Mouse (Mus musculus): Measurements from ENCODE around the gene Cbfa2t2.
A peak's percentile ranks its signal among the peaks of the same experiment; 100 is the strongest.

Cbfa2t2 gene

GRCm38 (mm10) chr2:154425522-154425921 lies 10.8 kb upstream of the Cbfa2t2 start:
- DNase-seq (ENCODE audit: low read depth), result no peak

- DNase-seq (ENCODE audit: low read depth), result no peak
Measured at GRCm38 (mm10) chr2:154426188-154426904, 9.9 kb upstream of the Cbfa2t2 start.

GRCm38 (mm10) chr2:154426905-154427852 lies 9.1 kb upstream of the Cbfa2t2 start:
- DNase-seq (ENCODE audit: low read depth), result no peak

- no peak for DNase-seq (ENCODE audit: low read depth)
Measured at GRCm38 (mm10) chr2:154427853-154428360, 8.4 kb upstream of the Cbfa2t2 start.

- DNase-seq (ENCODE audit: low read depth), result no peak
Measured at GRCm38 (mm10) chr2:154430566-154430965, 5.7 kb upstream of the Cbfa2t2 start.

- no peak for DNase-seq (ENCODE audit: low read depth)
Measured at GRCm38 (mm10) chr2:154432696-154433095, 3.6 kb upstream of the Cbfa2t2 start.

- DNase-seq (ENCODE audit: low read depth), result no peak
Measured at GRCm38 (mm10) chr2:154433391-154433790, 2.9 kb upstream of the Cbfa2t2 start.

- no peak for DNase-seq (ENCODE audit: low read depth)
Measured at GRCm38 (mm10) chr2:154434690-154435089, 1.6 kb upstream of the Cbfa2t2 start.

GRCm38 (mm10) chr2:154436076-154436457 lies 214 bp upstream of the Cbfa2t2 start:
- peak; percentile 99 for DNase-seq (ENCODE audit: low read depth)

- no peak for DNase-seq (ENCODE audit: low read depth)
Measured at GRCm38 (mm10) chr2:154437191-154437527, 878 bp downstream of the Cbfa2t2 start.

- DNase-seq (ENCODE audit: low read depth), result no peak
Measured at GRCm38 (mm10) chr2:154440453-154440852, 4.2 kb downstream of the Cbfa2t2 start.

- DNase-seq (ENCODE audit: low read depth), result no peak
Measured at GRCm38 (mm10) chr2:154447821-154448220, 11.5 kb downstream of the Cbfa2t2 start.

- DNase-seq (ENCODE audit: low read depth), result no peak
Measured at GRCm38 (mm10) chr2:154448633-154449032, 12.4 kb downstream of the Cbfa2t2 start.

GRCm38 (mm10) chr2:154452951-154453350 lies 16.7 kb downstream of the Cbfa2t2 start:
- DNase-seq (ENCODE audit: low read depth), result no peak

GRCm38 (mm10) chr2:154454099-154454498 lies 17.8 kb downstream of the Cbfa2t2 start:
- no peak for DNase-seq (ENCODE audit: low read depth)

GRCm38 (mm10) chr2:154454605-154455004 lies 18.3 kb downstream of the Cbfa2t2 start:
- DNase-seq (ENCODE audit: low read depth), result peak; percentile 84

GRCm38 (mm10) chr2:154455776-154456175 lies 19.5 kb downstream of the Cbfa2t2 start:
- DNase-seq (ENCODE audit: low read depth), result peak; percentile 85

- no peak for DNase-seq (ENCODE audit: low read depth)
Measured at GRCm38 (mm10) chr2:154456621-154457020, 20.3 kb downstream of the Cbfa2t2 start.

GRCm38 (mm10) chr2:154459262-154459661 lies 23.0 kb downstream of the Cbfa2t2 start:
- no peak for DNase-seq (ENCODE audit: low read depth)

- DNase-seq (ENCODE audit: low read depth), result peak; percentile 73
Measured at GRCm38 (mm10) chr2:154459851-154460250, 23.6 kb downstream of the Cbfa2t2 start.

GRCm38 (mm10) chr2:154463621-154464198 lies 27.4 kb downstream of the Cbfa2t2 start:
- peak; percentile 94 for DNase-seq (ENCODE audit: low read depth)

- DNase-seq (ENCODE audit: low read depth), result no peak
Measured at GRCm38 (mm10) chr2:154465914-154466335, 29.6 kb downstream of the Cbfa2t2 start.

- DNase-seq (ENCODE audit: low read depth), result no peak
Measured at GRCm38 (mm10) chr2:154467139-154467538, 30.9 kb downstream of the Cbfa2t2 start.
